Mouse (Mus musculus) lung, postnatal 0 days (tissue): ENCODE measurements around the gene Ankrd33b.

Source experiments
- CTCF ChIP-seq: IDR thresholded peaks from 2 replicates; pipeline ENCODE4 v1.5.1; 2016; ENCODE audit warnings: antibody characterized with exemption, mild to moderate bottlenecking
- EP300 ChIP-seq: IDR thresholded peaks from 2 replicates; pipeline ENCODE4 v1.6.1; 2016; ENCODE audit warnings: antibody characterized with exemption, mild to moderate bottlenecking, control low read depth

DNA sequence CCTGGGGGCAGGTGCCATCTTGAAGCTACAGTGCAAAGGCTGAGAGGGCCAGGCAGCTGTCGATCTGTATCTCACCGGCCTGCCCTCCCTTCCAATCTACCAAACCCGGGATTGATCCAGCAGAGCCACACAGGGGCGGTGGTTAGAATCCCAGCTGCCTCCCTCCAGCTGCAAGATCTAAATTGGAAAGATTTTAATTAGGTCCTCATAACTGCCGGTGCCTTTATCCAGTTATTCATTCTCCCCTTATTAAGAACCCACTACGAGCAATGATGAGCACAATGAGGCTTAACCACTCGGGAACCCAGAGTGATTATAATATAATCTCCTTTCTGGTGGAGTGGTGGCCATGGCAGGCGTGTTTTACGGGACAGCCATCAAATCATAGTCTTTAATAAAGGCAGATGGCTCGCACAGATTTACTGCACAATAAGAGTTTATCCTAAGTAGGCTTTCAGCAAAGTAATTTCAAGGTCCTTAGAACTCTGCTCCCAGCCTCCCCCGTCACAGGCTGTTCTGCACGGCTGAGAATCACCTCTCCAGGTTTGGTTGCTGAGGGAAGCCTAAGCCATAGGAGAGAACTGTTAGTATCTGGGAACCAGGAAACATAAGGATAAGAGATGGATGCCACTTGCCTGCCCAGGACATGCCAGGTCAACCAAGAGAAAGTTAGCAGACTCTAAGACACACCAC, 34.8 kb upstream of the Ankrd33b start:
- TF ChIP-seq CTCF (no peak), EP300 (no peak)
